Mouse (Mus musculus) kidney, adult 11 months (tissue): Measurements from ENCODE around the gene Tti1.

Experiments used
- DNase-seq: peaks from one replicate; pipeline ENCODE4 v3.0.0; 2022

The Tti1 gene

DNA sequence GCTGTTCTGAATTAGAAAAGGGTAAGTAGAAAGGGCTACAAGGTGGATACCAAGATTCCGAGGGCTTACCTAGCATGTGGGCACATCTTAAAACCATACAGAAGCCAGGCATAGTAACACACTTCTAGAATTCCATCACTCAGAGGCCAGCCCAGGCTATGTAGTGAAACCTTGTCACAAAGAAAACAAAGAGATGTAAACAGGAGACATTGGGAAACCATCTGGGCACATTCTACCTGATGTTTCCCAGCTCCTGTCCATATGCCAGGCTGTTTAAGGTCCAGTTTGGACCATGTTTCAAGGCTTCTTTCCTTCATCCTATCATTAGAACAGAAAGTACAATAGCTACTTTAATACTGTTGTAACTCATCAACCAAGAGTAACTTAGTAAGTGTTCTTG, 9.3 kb upstream of the Tti1 start:
- DNase-seq: no peak

DNA sequence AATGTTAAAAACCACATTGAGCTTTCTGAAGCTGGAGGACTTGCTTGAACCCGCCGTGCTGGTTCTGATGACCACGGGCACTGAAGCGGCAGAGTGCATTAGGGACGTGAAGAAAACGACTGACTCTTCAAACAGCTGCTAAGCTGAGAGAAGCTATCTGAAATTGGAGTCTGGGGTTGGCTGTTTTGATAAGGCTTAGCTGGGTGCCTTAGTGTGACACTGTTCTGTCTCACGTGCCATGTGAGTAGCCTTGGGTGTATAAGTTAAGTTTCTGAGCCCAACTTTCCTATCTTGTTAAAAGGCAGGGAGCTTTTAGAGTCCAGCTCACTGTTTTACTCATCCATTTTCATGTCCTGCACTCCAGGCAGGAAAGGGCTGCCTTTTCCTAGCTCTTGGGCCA, 8.7 kb upstream of the Tti1 start:
- DNase-seq: no peak

DNA sequence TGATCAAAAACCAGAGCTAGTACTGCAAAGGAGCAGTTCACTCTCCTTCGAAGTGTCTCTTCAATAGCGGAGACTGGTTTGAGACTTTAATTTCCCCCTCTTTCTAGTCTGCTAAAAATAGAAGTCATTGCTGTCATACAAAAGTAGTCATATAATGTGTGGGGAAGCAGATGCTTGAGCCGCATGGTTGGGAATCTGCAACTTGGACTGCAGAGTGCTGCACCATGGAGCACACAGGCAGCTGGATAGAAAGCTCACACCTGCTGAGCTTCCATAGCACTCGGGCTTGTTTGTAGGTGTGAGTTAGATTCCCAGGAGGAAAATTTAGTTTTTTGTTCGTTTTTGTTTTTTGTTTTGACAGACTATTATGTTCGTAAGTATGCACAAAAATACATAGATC, 8.2 kb upstream of the Tti1 start:
- no peak for DNase-seq

DNA sequence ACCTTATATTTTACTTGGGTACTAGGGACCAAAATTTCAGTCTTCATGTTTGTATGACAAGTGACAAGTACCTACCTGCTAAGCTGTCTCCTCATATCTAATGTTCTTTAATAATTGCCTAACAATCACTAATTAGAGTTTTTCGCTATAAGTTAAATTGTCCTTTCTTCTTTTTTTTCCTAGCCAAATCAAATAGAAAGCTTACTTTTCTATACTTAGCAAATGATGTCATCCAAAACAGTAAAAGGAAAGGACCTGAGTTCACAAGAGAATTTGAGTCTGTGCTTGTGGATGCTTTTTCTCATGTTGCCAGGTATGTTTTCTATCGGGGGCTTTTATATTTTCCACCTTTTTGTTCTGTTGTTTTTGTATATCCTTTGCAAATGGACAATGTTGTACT, 7.6 kb upstream of the Tti1 start:
- DNase-seq: no peak

DNA sequence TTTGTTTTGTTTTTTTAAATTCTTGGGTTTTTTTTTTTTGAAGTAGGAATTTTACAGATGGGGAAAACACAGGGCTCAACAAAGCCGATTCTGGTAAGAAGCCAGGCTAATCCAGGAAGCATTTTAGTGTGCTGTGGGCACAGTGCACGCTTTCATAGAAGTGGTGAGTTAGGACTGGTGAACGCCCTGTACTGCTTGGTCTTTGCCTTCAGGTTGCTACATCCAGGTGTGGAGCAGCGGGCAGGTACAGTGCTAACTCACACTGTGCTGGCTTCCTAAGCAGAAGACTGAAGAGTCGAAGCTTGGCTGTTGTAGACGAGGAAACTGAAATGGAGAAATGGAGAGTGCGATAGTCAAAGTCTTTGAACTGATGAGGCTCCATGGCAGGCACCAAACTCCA, 1.8 kb upstream of the Tti1 start:
- no peak for DNase-seq

DNA sequence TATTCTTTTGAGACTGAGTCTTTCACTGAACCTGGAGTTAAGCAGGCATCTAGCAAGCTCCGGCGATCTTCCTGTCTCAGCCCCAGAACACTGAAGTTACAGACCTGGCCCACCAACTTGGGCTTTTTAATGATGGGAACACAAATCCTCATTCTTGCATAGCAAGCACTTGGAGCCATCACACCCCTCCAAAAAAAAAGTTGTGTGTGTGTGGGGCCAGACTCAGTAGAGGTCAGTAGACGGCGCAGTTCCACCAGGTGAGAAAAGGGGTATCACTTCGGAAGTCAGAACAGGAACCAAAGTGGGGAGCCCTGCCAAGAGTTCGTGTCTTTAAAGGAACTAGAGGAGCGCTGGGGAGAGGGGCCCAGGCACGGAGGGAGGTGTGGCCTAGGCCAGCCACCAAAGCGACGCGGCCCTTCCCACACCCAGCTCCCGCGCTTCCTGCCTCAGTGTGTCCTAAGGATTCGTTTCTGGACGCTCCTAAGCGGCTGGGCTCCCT, 329 bp downstream of the Tti1 start:
- no peak for DNase-seq

DNA sequence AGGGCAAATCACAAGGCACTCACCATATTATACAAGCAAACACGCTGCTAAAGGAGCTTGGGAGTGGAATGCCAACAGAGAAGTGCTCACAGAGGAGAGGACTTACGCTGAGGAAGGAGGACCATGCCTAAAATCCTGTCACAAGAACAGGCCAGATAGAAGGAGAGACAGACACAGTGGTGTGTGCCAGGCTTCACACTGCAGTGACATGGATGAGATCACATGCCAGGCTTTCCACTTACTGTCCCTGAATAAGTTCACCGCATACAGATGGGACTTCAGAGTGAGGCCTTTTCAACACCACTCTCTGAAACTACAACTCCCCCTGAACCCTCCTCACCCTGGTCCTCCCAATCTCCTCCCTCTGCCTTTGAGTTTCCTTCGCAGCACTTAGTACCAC, 10.9 kb downstream of the Tti1 start:
- no peak for DNase-seq

DNA sequence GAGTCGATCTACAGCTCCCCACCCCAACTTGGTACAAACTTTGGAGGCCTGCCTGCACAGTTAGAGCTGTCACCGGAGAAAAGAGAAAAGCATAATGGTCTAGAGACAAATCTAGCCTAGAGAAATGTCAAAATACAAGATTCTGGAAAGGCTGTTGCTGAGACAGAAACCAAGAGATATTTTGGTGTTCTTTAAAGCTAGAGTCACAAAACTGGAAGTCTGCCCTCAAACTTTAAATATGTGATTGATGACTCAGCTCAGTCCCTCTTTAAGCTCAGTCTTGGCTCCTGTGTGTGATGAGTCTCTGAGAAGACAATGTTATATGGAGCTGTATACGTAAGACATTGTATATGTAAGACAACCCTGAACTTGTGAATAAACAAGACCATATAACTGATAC, 15.6 kb downstream of the Tti1 start:
- no peak for DNase-seq

DNA sequence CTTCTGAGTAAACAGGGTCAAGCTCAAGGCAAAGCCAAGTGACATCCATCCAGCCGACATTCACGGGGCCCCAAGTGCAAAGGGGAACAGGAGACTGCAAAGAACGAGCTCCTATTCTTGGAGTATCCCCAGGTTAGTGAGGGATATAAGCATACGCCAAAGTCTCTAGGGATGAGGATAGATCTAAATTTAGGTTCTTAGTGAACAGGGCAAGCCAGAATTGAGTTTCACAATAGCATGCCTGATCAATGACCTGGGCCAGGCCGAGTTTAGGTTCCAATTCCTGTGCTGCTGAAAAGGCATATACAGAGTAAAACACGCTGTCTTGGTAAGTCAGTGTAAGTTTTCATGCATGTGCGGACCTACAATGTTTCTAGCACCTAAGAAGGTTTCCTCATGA, 18.9 kb downstream of the Tti1 start:
- DNase-seq: no peak

DNA sequence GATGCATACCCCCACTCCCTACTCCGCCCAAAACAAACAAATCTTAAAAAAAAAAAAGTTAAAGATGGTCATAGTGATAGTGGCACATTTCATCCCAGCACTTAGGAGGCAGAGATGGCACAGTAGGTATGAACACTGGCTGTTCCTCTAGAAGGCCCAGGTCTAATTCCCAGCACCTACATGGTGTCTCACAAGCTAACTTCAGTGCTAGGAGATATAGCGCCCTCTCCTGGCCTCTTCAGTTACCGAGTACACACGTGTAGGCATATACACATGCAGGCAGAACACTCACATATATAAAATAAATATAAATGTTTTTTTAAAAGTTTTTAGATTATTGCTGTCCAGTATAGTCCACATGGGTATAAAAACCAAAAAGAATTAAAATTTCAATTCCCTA, 22.6 kb downstream of the Tti1 start:
- no peak for DNase-seq

DNA sequence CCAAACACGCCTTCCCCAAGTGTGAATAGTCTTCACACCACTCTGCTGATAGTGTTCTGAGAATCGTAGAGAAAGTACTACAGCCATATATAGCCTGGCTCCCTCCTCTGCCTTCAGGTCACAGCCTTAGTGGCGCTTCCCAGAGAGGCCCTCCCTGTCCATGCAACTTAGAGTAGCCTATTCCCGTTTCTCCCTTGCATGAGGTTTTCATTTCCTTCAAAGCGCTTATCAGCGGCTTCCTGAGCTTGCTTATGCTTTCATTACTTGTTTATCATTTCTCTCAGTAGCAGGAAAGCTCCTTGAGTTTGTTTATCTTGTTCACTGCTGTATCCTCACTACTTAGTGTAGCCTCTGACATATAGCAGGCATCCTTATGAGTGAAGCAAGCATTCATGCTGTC, 23.6 kb downstream of the Tti1 start:
- DNase-seq: no peak

DNA sequence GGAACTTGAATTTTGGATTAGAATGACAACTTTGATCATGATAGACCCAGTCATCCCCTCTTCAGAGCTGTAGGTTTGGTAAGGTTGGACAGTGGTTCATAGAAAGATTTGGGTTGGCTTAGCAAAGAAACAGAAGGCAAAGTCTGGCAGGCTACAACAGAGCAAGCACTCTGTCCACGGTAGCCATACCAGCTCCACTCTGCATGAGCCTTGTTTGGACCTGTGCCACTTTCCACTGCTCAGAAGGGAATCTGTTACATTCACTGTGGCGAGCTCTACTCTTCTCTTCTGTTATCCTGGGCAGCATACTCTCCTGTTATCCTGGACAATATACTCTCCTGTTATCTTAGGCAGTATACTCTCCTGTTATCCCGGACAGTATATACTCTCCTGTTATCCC, 29.4 kb downstream of the Tti1 start:
- DNase-seq: no peak

DNA sequence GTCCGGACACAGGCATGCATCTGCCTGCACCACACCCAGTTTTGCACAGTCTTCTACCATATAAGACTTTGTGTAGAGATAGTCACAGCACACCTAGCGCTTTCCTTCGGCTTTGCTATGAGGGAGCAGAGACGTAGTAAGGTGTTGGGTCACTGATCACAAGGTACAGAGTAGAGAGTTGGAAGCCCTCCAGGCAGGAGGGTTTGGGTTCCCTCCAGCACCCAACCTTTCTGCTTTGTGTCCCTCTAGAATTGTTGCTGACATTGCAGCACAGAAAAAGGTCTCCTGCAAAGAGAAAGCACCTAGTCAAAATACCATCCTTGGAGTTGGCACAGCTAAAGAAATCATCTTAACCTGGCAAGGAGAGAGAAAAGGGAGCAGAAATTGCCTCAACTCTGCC, 35.7 kb downstream of the Tti1 start:
- DNase-seq: peak; percentile 47

DNA sequence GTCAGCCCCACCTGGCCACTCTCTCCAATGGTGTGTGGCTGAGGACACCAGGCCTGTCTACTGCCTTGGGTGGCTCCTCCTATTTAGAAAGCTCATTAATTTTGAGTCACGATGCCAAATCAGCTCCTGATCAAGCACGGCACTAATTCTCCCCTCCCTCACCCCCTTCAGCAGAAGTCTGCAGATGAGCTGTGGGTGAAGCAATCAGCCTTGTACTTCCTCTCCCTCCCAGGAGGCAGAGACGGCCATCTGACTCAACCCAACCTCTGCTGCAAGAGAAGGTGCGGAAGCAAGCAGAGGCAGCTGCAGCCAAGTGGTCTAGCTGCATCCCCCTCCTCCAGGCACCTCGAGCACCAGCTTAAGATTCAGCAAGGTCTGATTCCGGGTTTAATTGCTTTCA, 37.2 kb downstream of the Tti1 start:
- no peak for DNase-seq

DNA sequence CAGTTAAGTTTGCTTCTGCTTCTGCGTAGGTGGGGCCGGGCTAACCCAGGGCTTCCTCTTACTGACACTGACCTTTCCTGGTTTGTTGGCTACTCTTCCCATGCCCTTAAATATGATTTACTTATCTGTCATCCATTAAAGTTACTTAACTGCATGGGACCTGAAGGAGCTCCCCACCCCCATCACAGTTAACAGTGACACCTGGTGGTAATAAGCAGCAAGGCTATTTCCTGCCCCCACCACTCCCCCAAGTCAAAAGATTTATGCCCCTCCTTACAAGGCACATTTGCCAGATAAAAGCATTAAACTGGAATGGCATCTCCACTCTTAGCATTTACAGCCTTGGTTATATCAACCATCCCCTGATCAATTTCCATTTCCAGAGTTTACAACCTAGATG, 38.3 kb downstream of the Tti1 start:
- peak; percentile 6 for DNase-seq

DNA sequence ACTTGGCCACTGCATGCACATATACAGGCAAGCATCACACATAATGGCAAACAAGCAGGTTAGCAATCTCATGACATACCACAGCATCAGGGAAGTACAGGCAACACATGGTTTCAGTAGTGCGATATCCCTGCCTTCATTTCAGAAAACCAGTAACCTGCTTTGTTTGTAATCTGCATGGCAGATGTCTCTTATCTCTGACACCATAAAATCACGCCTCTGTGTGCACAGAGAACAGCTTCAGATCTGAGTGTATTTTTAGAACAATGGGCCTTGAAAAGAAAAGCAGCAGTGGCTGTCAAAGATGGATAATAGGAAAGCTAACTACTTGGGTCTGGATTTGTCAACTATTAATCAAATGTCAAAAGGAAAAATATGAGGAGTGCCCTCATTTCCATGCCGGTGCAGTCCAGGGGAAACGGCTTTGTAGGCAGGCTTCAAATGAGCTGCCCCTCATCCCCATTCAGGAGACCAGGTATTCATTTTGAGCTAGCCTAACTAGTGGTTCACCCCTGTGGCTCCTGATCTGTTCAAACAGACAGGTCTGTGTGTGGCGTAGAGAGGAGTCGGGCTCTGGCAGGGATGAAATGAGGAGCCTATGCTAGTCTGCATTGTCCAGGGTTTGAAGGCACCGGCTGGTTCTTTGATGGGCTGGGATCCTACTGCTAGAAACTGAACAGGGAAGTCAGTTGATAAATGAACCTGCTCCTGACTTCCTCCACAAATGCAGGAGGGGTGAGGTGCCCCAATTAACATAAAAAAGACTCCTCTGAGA, 39.6 kb downstream of the Tti1 start:
- DNase-seq: no peak

DNA sequence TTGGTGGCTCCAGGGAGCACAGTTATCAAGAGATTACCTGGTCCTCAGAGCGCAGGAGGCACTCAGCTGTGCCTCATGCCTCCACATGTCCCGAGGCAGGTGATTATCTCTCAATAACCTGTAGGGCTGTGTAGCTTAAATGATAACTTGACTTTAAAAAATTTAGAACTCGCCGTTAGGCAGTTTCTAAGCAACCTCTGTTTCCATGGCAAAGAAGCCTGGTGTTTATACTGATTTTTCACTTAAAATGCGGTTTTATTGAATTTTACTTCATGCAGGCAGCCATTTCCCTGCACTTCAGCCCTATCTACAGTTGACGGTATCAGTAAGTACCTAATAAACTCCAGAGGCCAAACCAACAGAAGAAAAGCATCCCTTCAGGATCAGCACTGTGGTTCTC, 42.0 kb downstream of the Tti1 start:
- DNase-seq: no peak

DNA sequence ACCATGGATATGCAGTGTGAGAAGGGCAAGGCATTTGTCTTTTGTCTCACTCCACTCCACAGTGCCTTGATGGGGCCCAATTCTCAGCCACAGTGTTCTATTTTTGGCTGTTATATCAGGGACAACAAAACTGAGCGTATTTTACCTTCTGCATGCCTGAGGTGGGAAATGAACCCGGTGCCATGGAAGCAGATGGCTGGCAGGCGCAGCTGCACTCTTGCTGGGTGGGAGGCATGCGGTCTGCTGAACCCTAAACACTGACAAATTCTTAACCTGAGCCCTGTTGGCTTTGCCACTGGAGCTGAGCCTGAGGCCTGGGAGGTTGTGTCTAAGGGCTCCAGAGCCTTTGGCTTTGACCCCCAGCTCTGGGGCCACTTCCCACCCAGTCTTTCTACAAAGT, 42.6 kb downstream of the Tti1 start:
- no peak for DNase-seq

DNA sequence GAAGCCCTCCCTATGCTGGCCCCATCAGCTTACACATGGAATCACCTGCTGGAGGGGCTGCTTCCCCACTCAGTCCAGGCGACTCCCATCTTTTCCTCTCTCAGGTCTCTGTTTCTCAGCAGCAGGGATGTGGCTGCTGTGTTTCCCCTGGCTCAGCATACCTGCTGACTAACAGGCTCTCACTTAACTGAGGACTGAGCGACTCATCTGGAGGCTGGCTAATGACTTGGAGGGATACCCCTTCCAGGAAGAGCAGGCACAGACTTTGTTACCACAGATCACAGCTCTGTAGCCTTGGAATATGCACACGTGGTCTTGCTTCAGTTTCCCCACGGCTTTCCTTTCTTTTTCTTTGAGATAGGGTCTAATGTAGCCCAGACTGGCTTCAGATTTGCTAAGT, 45.0 kb downstream of the Tti1 start:
- DNase-seq: no peak

DNA sequence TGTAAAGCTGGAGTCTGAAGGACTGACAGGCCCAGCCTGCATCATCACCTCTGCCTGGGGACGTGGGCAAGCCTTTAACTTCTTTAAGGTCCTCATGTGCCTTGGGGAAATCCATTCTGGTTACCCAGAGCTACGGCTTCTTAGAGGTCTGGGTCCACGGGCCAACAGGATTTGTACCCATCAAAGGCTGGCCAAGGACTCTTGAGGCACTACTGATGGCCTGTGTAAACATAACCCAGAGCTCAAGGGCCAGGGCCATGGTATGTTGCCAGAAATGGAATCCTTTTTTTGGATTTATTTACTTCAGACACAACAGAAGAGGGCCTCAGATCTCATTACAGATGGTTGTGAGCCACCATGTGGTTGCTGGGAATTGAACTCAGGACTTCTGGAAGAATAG, 45.5 kb downstream of the Tti1 start:
- DNase-seq: no peak

DNA sequence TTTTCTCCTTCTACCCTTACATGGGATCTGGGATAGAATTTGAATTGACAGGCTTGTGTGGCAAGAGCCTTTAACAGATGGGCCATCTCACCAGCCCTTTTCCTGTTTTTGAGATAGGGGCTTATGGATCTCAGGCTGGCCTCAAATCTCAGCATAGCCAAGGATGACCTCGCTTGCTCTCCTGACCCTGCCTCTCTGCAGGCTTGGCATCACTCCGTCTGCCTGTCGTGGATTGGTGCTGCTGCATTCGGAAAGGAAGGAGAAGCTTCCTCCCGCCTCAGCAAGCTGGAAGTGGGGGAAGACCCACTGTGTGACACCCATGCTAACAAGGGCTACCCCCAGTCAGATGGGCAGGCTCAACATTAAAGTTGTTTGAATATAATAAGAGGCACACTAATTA, 49.0 kb downstream of the Tti1 start:
- no peak for DNase-seq

DNA sequence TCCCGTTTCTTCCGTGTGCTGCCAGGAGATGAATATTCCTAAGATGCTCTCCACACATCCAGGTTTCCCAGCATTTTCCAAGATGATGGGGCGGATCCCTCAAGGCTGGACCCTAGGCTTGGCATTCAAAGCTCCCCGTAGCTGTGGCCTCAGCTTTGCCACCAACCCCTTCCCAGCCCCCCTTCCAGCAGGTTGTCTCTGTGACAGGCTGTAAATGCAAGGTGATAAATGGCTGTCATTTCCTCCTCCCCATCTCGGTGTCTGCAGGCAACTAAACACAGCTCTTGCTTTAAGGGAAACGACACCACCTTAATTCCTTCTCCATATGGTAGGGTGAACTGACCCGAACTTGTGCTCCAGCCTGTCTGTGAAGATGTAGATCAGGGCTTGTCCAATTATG, 52.6 kb downstream of the Tti1 start:
- no peak for DNase-seq

DNA sequence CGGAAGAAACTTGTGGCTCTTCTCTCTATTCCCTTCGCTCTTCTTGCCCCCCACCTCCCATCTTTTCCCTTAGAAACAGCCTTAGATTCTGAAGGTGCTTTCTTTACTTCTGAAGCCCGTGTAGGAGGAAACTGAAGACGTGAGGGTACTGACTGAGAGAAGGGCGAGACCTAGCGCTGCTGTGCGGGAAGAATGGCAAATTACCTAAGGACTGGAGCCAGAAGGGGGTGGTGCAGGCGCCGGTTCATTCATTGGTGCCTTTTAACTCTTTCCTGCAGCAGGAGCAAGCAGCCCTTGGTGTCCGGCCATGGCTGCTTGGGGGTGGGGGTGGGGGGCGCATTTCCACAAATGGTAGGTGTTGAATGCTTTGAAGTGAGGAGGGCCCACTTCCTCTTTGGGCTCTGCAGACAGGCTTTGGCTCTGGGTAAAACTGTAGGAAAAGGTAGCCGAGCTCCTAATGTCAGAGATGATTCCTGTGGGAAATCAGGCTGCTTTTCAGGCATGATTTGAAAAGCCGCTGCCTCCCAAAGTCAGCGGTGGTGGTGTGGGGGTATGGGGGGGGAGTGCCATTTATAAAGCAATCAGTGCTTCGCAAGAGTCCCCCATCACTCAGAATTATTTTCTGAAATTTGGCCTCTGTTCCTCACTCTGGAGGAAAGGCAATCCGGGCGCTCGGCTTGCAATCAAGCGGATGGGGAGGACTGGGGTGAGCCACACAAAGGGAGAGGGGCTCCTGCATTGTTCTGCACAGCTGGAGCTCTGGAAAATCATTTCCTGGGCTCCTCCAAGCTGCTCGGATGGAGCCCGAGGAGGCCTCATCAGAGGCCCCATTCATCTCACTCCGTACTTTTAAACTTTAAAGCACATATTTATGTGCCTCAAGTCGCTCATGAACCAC, 53.4 kb downstream of the Tti1 start:
- DNase-seq: no peak

DNA sequence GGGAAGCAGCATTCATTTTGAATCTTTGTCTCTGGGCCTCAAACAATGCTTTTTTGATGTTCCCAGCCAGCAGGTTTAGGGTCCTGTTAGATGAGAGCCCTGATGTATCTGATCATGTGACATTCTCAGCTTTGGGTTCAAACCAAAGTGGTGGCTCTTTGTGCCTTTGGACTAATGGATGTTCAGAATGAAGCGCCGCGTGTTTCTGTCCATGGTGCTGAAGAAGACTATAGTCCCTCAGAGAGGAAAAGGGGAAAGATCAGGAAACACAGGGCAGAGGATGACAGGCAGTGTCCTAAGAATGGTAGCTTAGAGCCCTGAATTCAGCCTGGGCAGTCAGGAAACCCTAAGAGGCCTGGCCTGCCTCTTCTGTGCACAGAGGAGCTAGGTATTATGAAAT, 57.6 kb downstream of the Tti1 start:
- no peak for DNase-seq
